Mouse (Mus musculus): ENCODE data around the gene Pak7.

DNA sequence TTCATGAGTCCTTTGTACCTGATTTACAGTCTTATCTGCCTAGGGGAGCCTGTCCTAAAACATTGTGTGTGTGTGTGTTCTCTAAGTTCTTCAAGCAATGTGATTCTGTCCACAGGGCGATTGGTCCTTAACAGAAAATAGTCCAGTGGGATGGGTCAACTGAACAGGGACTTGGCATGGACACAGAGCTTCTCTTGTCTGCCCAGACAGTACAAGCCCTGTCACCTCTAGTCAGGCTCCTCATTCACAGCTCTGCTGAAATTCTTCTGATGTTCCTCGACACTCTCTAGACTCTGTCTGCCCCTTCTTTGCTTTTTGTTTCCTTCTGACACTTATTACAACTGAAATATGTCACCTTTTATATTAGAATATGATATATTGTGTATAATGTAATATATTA is 247.0 kb downstream of the Pak7 start:
- TF ChIP-seq CTCF (conservative IDR thresholded peaks at IDR 0.05; ENCODE audit: low read length) = no peak
- TF ChIP-seq POU5F1 (IDR thresholded peaks at IDR 0.05; ENCODE audit: borderline replicate concordance, low read length) = no peak
- TF ChIP-seq NANOG (IDR thresholded peaks at IDR 0.05; ENCODE audit: borderline replicate concordance, low read length) = no peak

Data from E14TG2a.4 (cell line).